Mouse (Mus musculus): ENCODE measurements at regions not wholly inside any gene's neighbourhood (a gene's known extent, or its start where the extent isn't known, plus 50 kb on each side); places are given as distances from the start of the nearest gene placed in this dataset.

- intact Hi-C loops (cut with DNase I) = no loop called here
- no peak for DNase-seq (ENCODE audit: low spot score in 2 of 2)
These were observed 139.9 kb upstream of the Bcl6 start for GRCm38 (mm10) chr16:24128566-24128965.

- DNase-seq (ENCODE audit: low spot score in 2 of 2) = no peak
- intact Hi-C loops (cut with DNase I) = no loop called here
These were observed 136.1 kb upstream of the Bcl6 start for GRCm38 (mm10) chr16:24124766-24125165.

DNA sequence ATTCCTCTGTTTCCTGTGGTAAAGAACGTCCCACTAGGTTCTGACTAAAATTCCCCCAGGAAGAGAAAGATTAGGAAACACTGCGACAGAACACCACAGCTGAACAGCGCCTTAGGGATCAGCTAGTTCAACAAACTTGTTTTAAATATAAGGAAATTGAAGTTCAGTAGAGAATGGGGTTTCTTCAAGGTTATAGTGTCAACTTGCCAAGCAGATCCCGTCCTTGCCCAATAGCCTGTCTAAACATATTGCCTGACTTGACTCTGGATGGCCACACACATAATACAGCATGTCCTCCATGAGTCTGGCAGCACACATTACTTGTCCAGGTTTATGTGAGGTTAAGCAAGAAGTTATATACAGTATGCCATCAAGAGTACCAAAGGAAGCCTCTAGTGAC, 135.4 kb upstream of the Bcl6 start:
- intact Hi-C loops (cut with DNase I) = no loop called here
- DNase-seq (ENCODE audit: low spot score in 2 of 2) = no peak

DNA sequence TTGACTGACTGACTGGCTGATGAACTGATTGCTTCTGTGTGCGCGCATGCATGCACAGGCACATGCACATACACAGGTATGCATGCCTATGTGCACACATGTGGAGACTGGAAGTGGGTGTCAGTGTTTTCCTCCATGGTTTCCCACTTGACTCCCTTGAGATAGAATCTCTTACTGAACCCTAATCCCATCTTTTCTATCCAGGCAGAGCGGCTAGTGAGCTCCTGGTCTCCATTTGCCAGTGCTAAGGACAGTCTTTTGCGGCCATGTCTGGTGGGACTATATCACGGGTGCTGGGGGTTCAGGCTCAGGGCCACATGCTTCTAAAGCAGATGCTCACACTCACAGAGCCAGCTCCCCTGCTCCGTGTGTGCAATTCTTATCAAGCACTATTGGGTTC, 133.0 kb upstream of the Bcl6 start:
- no peak for DNase-seq (ENCODE audit: low spot score in 2 of 2)
- intact Hi-C loops (cut with DNase I) = no loop called here

GRCm38 (mm10) chr16:24120836-24121235, 132.2 kb upstream of the Bcl6 start:
- intact Hi-C loops (cut with DNase I) = no loop called here
- no peak for DNase-seq (ENCODE audit: low spot score in 2 of 2)

- intact Hi-C loops (cut with DNase I) = no loop called here
- DNase-seq (ENCODE audit: low spot score in 2 of 2) = no peak
These were observed 129.8 kb upstream of the Bcl6 start for GRCm38 (mm10) chr16:24118487-24118886.

DNA sequence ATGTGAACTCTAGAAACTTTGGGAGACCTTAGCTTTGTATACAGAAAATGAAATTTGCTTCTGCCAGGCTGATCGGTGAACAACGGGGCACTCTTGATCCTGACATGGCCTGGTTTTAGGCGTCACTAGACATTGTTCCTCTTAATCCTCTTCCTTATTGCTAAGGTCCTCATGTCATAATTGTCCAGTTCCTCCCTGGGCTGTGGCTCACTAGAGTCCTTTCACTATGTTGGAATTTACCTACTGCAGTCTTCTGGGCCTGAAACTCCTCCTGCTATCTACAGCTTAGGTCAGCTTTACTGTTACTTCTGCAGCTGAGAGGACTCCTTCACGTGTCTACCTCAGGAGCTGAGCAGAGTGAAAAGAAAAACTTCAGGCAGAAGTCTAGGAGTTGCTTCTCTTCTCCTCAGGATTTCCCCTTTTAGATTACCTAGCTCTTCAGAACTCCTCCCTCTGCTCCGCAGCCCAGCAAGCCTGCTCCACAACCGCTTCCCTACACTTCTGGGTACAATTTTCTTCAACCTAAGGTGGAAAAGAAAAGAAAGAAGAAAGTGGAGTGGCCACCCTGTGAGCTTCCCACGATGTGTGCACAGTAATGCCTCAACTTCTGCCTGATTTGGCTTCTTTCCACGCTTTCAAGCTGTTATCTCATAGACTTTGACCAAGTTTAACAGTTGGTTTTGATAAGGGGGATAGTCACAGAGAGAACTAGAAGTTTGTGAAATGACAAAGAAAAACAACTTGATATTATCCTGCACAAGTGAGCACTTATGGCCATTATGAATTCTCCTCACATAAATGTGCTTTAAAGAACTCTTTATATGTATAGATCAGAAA, 114.4 kb upstream of the Bcl6 start:
- no peak for DNase-seq (ENCODE audit: low spot score in 2 of 2)
- intact Hi-C loops (cut with DNase I) = no loop called here

GRCm38 (mm10) chr16:24097596-24097995, 108.9 kb upstream of the Bcl6 start:
- intact Hi-C loops (cut with DNase I) = no loop called here
- DNase-seq (ENCODE audit: low spot score in 2 of 2) = peak in 1 of 2 experiments; percentile 5

DNA sequence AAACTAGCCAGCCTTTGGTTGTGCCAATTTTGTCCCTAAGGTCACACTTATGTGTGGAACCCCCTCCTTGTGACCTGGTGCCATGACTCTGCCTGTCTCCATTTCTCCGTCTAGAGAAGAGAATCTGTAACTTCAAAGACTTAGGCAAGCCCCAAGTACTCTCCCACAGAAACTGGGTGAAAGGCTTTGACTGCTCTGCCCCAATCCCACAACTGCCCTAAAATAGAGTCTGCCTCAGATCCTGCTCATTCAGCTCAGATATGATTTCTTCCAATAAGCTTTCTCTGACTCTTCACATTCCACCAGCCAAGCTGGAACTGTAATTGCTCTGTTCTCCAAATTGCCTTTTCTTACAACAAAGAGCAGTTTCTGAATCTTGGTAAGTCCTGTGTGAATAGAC, 107.4 kb upstream of the Bcl6 start:
- no peak for DNase-seq (ENCODE audit: low spot score in 2 of 2)
- intact Hi-C loops (cut with DNase I) = no loop called here

GRCm38 (mm10) chr16:24095630-24096029, 107.0 kb upstream of the Bcl6 start:
- no peak for DNase-seq (ENCODE audit: low spot score in 2 of 2)
- intact Hi-C loops (cut with DNase I) = no loop called here

GRCm38 (mm10) chr16:24094566-24094965, 105.9 kb upstream of the Bcl6 start:
- intact Hi-C loops (cut with DNase I) = no loop called here
- DNase-seq (ENCODE audit: low spot score in 2 of 2) = no peak

DNA sequence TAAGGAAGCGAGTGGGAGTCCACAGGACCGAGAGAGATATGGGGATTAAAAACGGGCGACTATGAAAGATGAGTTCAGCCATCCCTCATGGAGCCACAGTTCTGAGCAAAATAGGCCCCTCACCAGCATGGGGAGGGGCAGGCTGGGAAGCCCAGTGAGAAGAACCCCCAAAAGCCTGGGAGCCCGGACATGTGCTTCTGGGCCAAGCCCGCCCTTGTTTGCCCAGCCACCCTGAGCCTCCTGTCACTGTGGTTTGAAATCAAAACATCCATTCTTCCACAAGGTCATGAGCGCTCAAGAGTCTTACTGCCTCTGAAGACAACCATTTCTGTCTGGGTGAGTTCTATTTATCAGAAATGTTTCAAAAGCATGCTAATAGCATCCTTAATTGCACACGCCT, 105.0 kb upstream of the Bcl6 start:
- DNase-seq (ENCODE audit: low spot score in 2 of 2) = no peak
- intact Hi-C loops (cut with DNase I) = no loop called here

GRCm38 (mm10) chr16:24092616-24093525, 104.2 kb upstream of the Bcl6 start:
- intact Hi-C loops (cut with DNase I) = no loop called here
- DNase-seq (ENCODE audit: low spot score in 2 of 2) = no peak

- intact Hi-C loops (cut with DNase I) = no loop called here
- no peak for DNase-seq (ENCODE audit: low spot score in 2 of 2)
These were observed 103.5 kb upstream of the Bcl6 start for GRCm38 (mm10) chr16:24092136-24092535.

GRCm38 (mm10) chr16:24090981-24091380, 102.3 kb upstream of the Bcl6 start:
- no peak for DNase-seq (ENCODE audit: low spot score in 2 of 2)
- intact Hi-C loops (cut with DNase I) = no loop called here

GRCm38 (mm10) chr16:24089840-24090762, 101.4 kb upstream of the Bcl6 start:
- intact Hi-C loops (cut with DNase I) = no loop called here
- DNase-seq (ENCODE audit: low spot score in 2 of 2) = no peak

- no peak for DNase-seq (ENCODE audit: low spot score in 2 of 2)
- intact Hi-C loops (cut with DNase I) = no loop called here
These were observed 95.3 kb upstream of the Bcl6 start for GRCm38 (mm10) chr16:24083966-24084365.

- no peak for DNase-seq (ENCODE audit: low spot score in 2 of 2)
- intact Hi-C loops (cut with DNase I) = no loop called here
These were observed 91.8 kb upstream of the Bcl6 start for GRCm38 (mm10) chr16:24080471-24080870.

- no peak for DNase-seq (ENCODE audit: low spot score in 2 of 2)
- intact Hi-C loops (cut with DNase I) = no loop called here
These were observed 90.0 kb upstream of the Bcl6 start for GRCm38 (mm10) chr16:24078622-24079021.

DNA sequence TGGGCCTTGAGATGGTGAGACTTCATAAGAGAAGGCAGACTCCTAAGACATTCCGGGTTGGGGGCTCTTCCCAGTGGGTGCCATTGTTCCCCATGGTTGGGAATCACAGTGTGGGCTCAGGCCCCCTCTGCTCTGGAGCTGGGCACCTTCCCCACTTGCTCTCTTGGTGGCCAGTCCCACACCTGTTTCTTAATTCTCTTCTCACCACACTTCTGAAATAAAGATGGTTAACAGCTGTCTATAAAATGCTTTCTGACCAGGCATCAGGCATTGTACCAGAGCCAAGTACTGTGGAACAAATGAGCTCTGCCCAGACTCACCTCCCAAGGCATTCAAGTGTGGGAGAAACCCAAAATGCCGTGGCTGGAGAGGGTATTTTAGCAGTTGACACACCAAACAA, 88.8 kb upstream of the Bcl6 start:
- intact Hi-C loops (cut with DNase I) = no loop called here
- DNase-seq (ENCODE audit: low spot score in 2 of 2) = no peak

Data from left cerebral cortex, postnatal 36 days (tissue).